Mouse (Mus musculus): Measurements from ENCODE around the gene 9930021J03Rik.

The 9930021J03Rik gene

GRCm38 (mm10) chr19:29696840-29697239 is 108.9 kb downstream of the 9930021J03Rik start:
- TF ChIP-seq CTCF (conservative IDR thresholded peaks at IDR 0.05; ENCODE audit: low read length) (no peak), NANOG (IDR thresholded peaks at IDR 0.05; ENCODE audit: borderline replicate concordance, low read length) (no peak), POU5F1 (IDR thresholded peaks at IDR 0.05; ENCODE audit: borderline replicate concordance, low read length) (no peak)
- H3K36me3 ChIP-seq (ENCODE audit: insufficient read depth, low read length): no peaks in the 10 kb centered on the region
- peaks cover 10% of the 10 kb centered on the region for H3K9me3 ChIP-seq (ENCODE audit: low read length)
- H3K4me3 ChIP-seq (replicated peaks; ENCODE audit: low read length): no peak overlapping the region
- peaks cover 32% of the 10 kb centered on the region for H3K4me1 ChIP-seq (replicated peaks; ENCODE audit: low read depth, low read length)
- H3K27me3 ChIP-seq (ENCODE audit: insufficient read depth, low read length): no peaks in the 10 kb centered on the region

DNA sequence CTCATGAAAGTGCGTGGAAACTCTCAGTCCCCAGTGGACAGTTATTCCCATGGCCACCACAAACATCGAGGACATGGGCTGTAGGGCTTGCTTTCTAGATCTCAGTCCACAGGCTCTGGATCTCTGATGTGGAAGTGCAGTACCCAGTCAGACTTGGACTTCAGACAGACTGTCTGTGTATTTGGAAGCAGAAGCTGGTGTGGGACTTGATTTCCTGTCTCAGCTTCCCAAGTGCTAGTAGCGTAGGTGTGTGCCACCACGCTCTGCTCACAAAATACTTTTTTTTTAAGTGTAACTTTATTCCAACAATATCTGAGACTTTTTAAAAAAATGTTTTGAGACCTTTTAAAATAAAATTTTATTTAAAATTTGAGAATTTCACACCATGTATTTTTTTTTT is 109.5 kb downstream of the 9930021J03Rik start:
- TF ChIP-seq CTCF (conservative IDR thresholded peaks at IDR 0.05; ENCODE audit: low read length): no peak
- TF ChIP-seq NANOG (IDR thresholded peaks at IDR 0.05; ENCODE audit: borderline replicate concordance, low read length): no peak
- TF ChIP-seq POU5F1 (IDR thresholded peaks at IDR 0.05; ENCODE audit: borderline replicate concordance, low read length): no peak
- Histone ChIP-seq H3K27me3 (ENCODE audit: insufficient read depth, low read length) (no peaks in the 10 kb centered on the region), H3K4me1 (replicated peaks; ENCODE audit: low read depth, low read length) (peaks cover 26% of the 10 kb centered on the region), H3K4me3 (replicated peaks; ENCODE audit: low read length) (no peak overlapping the region), H3K36me3 (ENCODE audit: insufficient read depth, low read length) (no peaks in the 10 kb centered on the region), H3K9me3 (ENCODE audit: low read length) (peaks cover 10% of the 10 kb centered on the region)

DNA sequence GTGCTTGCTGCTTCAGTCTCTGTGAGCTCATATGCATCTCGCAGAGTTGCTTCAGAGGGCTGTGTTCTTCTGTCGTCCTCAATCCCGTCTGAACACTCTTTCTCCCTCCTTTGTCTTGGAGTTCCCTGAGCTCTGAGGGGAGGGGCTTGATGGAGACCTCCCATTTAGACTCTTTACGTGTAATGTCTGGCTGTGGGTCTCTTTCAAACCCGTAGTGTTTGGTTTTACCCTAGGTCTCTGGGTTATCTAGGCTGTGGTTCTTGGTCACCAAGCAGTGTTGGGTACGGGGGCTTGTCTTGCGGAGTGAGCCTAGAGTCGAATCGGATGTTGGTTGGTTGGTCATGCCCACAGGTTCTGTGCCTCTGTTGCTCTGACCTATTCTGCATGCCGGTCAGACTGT is 110.7 kb downstream of the 9930021J03Rik start:
- H3K27me3 ChIP-seq (ENCODE audit: insufficient read depth, low read length): no peaks in the 10 kb centered on the region
- H3K4me1 ChIP-seq (replicated peaks; ENCODE audit: low read depth, low read length): peaks cover 22% of the 10 kb centered on the region
- H3K9me3 ChIP-seq (ENCODE audit: low read length): peaks cover 10% of the 10 kb centered on the region
- no peaks in the 10 kb centered on the region for H3K36me3 ChIP-seq (ENCODE audit: insufficient read depth, low read length)
- H3K4me3 ChIP-seq (replicated peaks; ENCODE audit: low read length): no peak overlapping the region
- TF ChIP-seq POU5F1 (IDR thresholded peaks at IDR 0.05; ENCODE audit: borderline replicate concordance, low read length) (no peak), CTCF (conservative IDR thresholded peaks at IDR 0.05; ENCODE audit: low read length) (no peak), NANOG (IDR thresholded peaks at IDR 0.05; ENCODE audit: borderline replicate concordance, low read length) (no peak)

DNA sequence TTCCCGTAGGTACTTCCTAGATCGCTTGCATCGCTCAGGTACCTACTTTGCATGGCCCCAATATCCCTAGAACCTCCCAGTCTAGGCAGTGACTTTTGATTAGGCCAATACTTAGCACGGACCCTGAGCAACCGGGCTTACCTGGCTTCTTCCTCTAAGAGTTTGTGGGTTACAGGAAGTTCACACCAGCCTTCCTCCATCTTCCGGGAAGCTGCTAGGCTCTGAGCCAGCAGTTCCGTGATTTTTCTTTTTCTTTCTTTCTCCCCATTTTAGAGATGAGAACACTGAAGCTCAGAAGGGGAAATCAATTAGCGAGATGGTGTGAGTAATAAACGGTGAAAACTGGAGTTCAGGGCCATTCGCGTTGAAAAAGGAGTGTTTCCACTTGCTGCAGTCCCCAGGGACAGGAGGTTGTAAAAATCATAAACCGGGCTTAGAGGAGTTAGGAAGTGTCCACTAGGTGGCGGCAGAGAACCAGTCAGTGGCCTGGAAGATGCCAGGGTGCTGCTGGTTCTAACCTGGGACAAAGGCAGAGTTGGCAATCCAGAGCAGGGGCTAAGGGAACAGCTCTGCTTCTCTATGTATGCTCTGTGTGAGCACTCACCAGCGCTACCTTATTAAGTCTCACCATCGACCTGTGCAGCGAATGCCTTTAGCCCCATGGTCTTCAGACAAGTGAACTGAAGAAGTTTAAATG is 121.8 kb downstream of the 9930021J03Rik start:
- Histone ChIP-seq H3K4me1 (replicated peaks; ENCODE audit: low read depth, low read length) (peaks cover 9% of the 10 kb centered on the region), H3K9me3 (ENCODE audit: low read length) (peaks cover 43% of the 10 kb centered on the region), H3K27me3 (ENCODE audit: insufficient read depth, low read length) (no peaks in the 10 kb centered on the region), H3K4me3 (replicated peaks; ENCODE audit: low read length) (no peak overlapping the region), H3K36me3 (ENCODE audit: insufficient read depth, low read length) (no peaks in the 10 kb centered on the region)
- TF ChIP-seq CTCF (conservative IDR thresholded peaks at IDR 0.05; ENCODE audit: low read length): peak; percentile 57
- no peak for TF ChIP-seq POU5F1 (IDR thresholded peaks at IDR 0.05; ENCODE audit: borderline replicate concordance, low read length)

- TF ChIP-seq NANOG (IDR thresholded peaks at IDR 0.05; ENCODE audit: borderline replicate concordance, low read length): no peak
- no peak for TF ChIP-seq POU5F1 (IDR thresholded peaks at IDR 0.05; ENCODE audit: borderline replicate concordance, low read length)
- TF ChIP-seq CTCF (conservative IDR thresholded peaks at IDR 0.05; ENCODE audit: low read length): no peak
- Histone ChIP-seq H3K4me1 (replicated peaks; ENCODE audit: low read depth, low read length) (peaks cover 23% of the 10 kb centered on the region), H3K27me3 (ENCODE audit: insufficient read depth, low read length) (no peaks in the 10 kb centered on the region), H3K4me3 (replicated peaks; ENCODE audit: low read length) (no peak overlapping the region), H3K36me3 (ENCODE audit: insufficient read depth, low read length) (no peaks in the 10 kb centered on the region), H3K9me3 (ENCODE audit: low read length) (peaks cover 30% of the 10 kb centered on the region)
Observed at GRCm38 (mm10) chr19:29680182-29681152, 125.3 kb downstream of the 9930021J03Rik start.

GRCm38 (mm10) chr19:29678181-29678778 is 127.5 kb downstream of the 9930021J03Rik start:
- Histone ChIP-seq H3K4me1 (replicated peaks; ENCODE audit: low read depth, low read length) (peaks cover 45% of the 10 kb centered on the region), H3K27me3 (ENCODE audit: insufficient read depth, low read length) (no peaks in the 10 kb centered on the region), H3K36me3 (ENCODE audit: insufficient read depth, low read length) (no peaks in the 10 kb centered on the region), H3K9me3 (ENCODE audit: low read length) (peaks cover 10% of the 10 kb centered on the region; the same call in 1 of the 2 replicates), H3K4me3 (replicated peaks; ENCODE audit: low read length) (no peak overlapping the region)
- TF ChIP-seq NANOG (IDR thresholded peaks at IDR 0.05; ENCODE audit: borderline replicate concordance, low read length) (no peak), POU5F1 (IDR thresholded peaks at IDR 0.05; ENCODE audit: borderline replicate concordance, low read length) (no peak), CTCF (conservative IDR thresholded peaks at IDR 0.05; ENCODE audit: low read length) (no peak)

DNA sequence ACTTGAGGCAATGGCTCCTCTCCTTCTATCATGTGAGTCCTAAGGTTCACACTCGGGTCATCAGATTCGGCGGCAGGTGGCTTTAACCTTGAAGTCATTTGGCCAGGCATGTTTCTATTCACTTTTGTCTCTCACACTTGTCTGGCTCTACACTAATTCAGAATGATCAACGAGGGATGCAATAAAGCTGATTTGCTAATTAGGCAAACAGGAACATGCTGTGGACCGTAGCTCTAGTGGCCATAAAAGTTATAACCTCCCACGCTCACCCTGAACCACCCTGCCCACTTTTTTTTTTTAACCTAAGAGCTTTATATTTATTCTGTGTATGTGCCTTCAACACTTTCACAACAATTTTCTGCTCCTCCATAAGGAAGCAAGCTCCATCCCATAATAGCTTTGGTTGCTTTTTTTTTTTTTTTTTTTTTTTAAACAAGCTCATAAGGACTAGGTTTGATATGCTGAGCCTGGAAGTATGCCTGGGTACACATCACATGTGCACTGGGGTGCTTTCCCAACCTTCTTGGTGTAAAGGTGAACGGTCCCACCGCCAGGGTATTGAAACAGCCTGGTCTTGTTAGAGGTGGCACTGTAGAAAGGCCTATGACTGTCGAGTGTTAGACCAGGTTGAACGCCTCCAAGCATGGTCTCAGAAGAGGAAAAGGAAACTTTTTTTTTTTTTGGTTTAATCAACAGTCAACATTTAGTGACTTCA is 129.2 kb downstream of the 9930021J03Rik start:
- H3K27me3 ChIP-seq (ENCODE audit: insufficient read depth, low read length): no peaks in the 10 kb centered on the region
- TF ChIP-seq CTCF (conservative IDR thresholded peaks at IDR 0.05; ENCODE audit: low read length): no peak
- no peak for TF ChIP-seq POU5F1 (IDR thresholded peaks at IDR 0.05; ENCODE audit: borderline replicate concordance, low read length)
- TF ChIP-seq NANOG (IDR thresholded peaks at IDR 0.05; ENCODE audit: borderline replicate concordance, low read length): no peak; the same call in 1 of the 2 replicates
- peaks cover 58% of the 10 kb centered on the region for H3K4me1 ChIP-seq (replicated peaks; ENCODE audit: low read depth, low read length)
- H3K36me3 ChIP-seq (ENCODE audit: insufficient read depth, low read length): no peaks in the 10 kb centered on the region
- H3K9me3 ChIP-seq (ENCODE audit: low read length): no peaks in the 10 kb centered on the region
- H3K4me3 ChIP-seq (replicated peaks; ENCODE audit: low read length): no peak overlapping the region
